ENCODE assay signal across 8 mouse cellular contexts in genomic region chr8:3392771-3393710, GRCm38 (mm10). TPM values are rescaled to one million over a fixed set of nuclear protein-coding genes. Genes with fewer than 3 reads are reported as not detected.
A peak's percentile ranks its signal among the peaks of the same experiment; 100 is the strongest.
DNase-seq lines count a peak whose midpoint lies in the region; ATAC-seq and TF ChIP-seq lines count a peak whose summit lies in the region.

Arhgef18 (plus strand) TSS chr8:3393006.

- under 1% methylated on average over 48 of the region's 48 CpGs for WGBS in forebrain, embryonic 15.5 days
- WGBS in liver, embryonic 13.5 days (ENCODE audit: insufficient replicate concordance) = 2% methylated on average over 47 of the region's 48 CpGs
- under 1% methylated on average over 48 of the region's 48 CpGs for WGBS in stomach, embryonic 14.5 days

- peaks cover 26 to 30% of the 10 kb centered on the region in 2 experiments for H3K4me1 ChIP-seq in ES-E14 (ENCODE audit: control insufficient read depth in 2 of 2, insufficient read depth in 2 of 2, low read length in 2 of 2, poor library complexity in 1 of 2)
- peaks cover 33% of the 10 kb centered on the region for H3K4me1 ChIP-seq in forebrain, embryonic 15.5 days
- peaks cover 51% of the 10 kb centered on the region for H3K4me1 ChIP-seq in liver, embryonic 13.5 days (replicated peaks)
- peaks cover 12% of the 10 kb centered on the region; the same call in 1 of the 2 replicates for H3K4me1 ChIP-seq in stomach, embryonic 14.5 days (ENCODE audit: control insufficient read depth, insufficient read depth, low read length)

- H3K4me2 ChIP-seq in forebrain, embryonic 15.5 days (replicated peaks) = peak within 1 kb of the TSS; percentile 87
- H3K4me2 ChIP-seq in liver, embryonic 13.5 days = peak within 1 kb of the TSS; percentile 89
- H3K4me2 ChIP-seq in stomach, embryonic 14.5 days (replicated peaks; ENCODE audit: low read depth, low read length) = peak within 1 kb of the TSS; percentile 87

- peak; percentile 82 for DNase-seq in ES-E14 (ENCODE audit: low read depth, low spot score)
- peak; percentile 87 to 92 for DNase-seq in cerebellum, adult 18-20 months
- peak; percentile 91 to 92 for DNase-seq in heart, postnatal 10 days
- peak; percentile 94 to 97 for DNase-seq in kidney, postnatal 36 days
- DNase-seq in liver, embryonic 13.5 days = peak; percentile 87
- peak; percentile 83 for DNase-seq in neural tube, embryonic 10.5 days (ENCODE audit: extremely low spot score, low spot score)

- H3K27ac ChIP-seq in ES-E14 (ENCODE audit: insufficient read depth, low read depth, low read length, poor library complexity, severe bottlenecking) = peak within 1 kb of the TSS; percentile 91
- peak within 1 kb of the TSS; percentile 31; the same call in 1 of the 2 replicates for H3K27ac ChIP-seq in forebrain, embryonic 15.5 days (replicated peaks)
- H3K27ac ChIP-seq in liver, embryonic 13.5 days = peak within 1 kb of the TSS; percentile 61; the same call in 1 of the 2 replicates
- H3K27ac ChIP-seq in stomach, embryonic 14.5 days (ENCODE audit: low read length) = no peak within 1 kb of the TSS

- in situ Hi-C loops in ES-E14 (cut with MboI; ENCODE audit: low sequenced_read_pairs in 2 of 2, unreplicated experiment in 2 of 2) = no loop called here

- peaks cover 6% of the 10 kb centered on the region; the same call in 1 of the 2 replicates for H3K36me3 ChIP-seq in ES-E14 (ENCODE audit: control insufficient read depth, insufficient read depth, low read length, poor library complexity, severe bottlenecking)
- H3K36me3 ChIP-seq in forebrain, embryonic 15.5 days = no peaks in the 10 kb centered on the region; the same call in 1 of the 2 replicates
- peaks cover 7% of the 10 kb centered on the region; the same call in 1 of the 2 replicates for H3K36me3 ChIP-seq in liver, embryonic 13.5 days
- no peaks in the 10 kb centered on the region for H3K36me3 ChIP-seq in stomach, embryonic 14.5 days (ENCODE audit: control insufficient read depth, insufficient read depth, low read length)

- no peaks in the 10 kb centered on the region for H3K27me3 ChIP-seq in forebrain, embryonic 15.5 days
- H3K27me3 ChIP-seq in liver, embryonic 13.5 days = no peaks in the 10 kb centered on the region
- H3K27me3 ChIP-seq in stomach, embryonic 14.5 days (ENCODE audit: control insufficient read depth, insufficient read depth, low read length) = no peaks in the 10 kb centered on the region

- H3K9me3 ChIP-seq in ES-E14 (ENCODE audit: control insufficient read depth, insufficient read depth, low read depth, low read length) = no peaks in the 10 kb centered on the region
- H3K9me3 ChIP-seq in forebrain, embryonic 15.5 days = no peaks in the 10 kb centered on the region
- no peaks in the 10 kb centered on the region for H3K9me3 ChIP-seq in liver, embryonic 13.5 days (replicated peaks)
- no peaks in the 10 kb centered on the region for H3K9me3 ChIP-seq in stomach, embryonic 14.5 days (ENCODE audit: control insufficient read depth, low read depth, low read length)

- intact Hi-C loops in heart, postnatal 10 days (cut with DNase I) = loop anchor here (2.0 kb wide), 1 partner anchor 36 kb away; no protein-coding TSS in a partner anchor

- peak within 1 kb of the TSS; percentile 76 for H3K9ac ChIP-seq in ES-E14 (ENCODE audit: insufficient read depth, low read depth, low read length, poor library complexity, severe bottlenecking)
- H3K9ac ChIP-seq in forebrain, embryonic 15.5 days (replicated peaks) = peak within 1 kb of the TSS; percentile 81
- H3K9ac ChIP-seq in liver, embryonic 13.5 days = peak within 1 kb of the TSS; percentile 85
- H3K9ac ChIP-seq in stomach, embryonic 14.5 days (replicated peaks; ENCODE audit: low read depth, low read length) = peak within 1 kb of the TSS; percentile 62

- H3K4me3 ChIP-seq in ES-E14 (ENCODE audit: insufficient read depth in 1 of 2, low read depth in 1 of 2, low read length in 2 of 2, poor library complexity in 1 of 2, severe bottlenecking in 1 of 2) = peak within 1 kb of the TSS; percentile 81 to 86
- peak within 1 kb of the TSS; percentile 87 for H3K4me3 ChIP-seq in forebrain, embryonic 15.5 days
- H3K4me3 ChIP-seq in liver, embryonic 13.5 days (replicated peaks) = peak within 1 kb of the TSS; percentile 80
- peak within 1 kb of the TSS; percentile 65 for H3K4me3 ChIP-seq in stomach, embryonic 14.5 days (ENCODE audit: low read depth, low read length)

- peak; percentile 99 for ATAC-seq in forebrain, embryonic 15.5 days (replicated peaks)
- ATAC-seq in liver, embryonic 13.5 days (ENCODE audit: low read depth) = peak; percentile 99
- peak; percentile 97 for ATAC-seq in stomach, embryonic 14.5 days (ENCODE audit: insufficient number of reproducible peaks, insufficient read depth, low FRiP score, low read depth)

TF ChIP-seq in ES-E14, 5 proteins besides CTCF, POLR2A, EP300 and RAD21:
- no peak for TF ChIP-seq CHD2 (IDR thresholded peaks at IDR 0.05; ENCODE audit: low read depth, low read length)
- no peak for TF ChIP-seq MAFK (IDR thresholded peaks at IDR 0.05; ENCODE audit: insufficient read depth, low read depth, low read length)
- TF ChIP-seq HCFC1 (IDR thresholded peaks at IDR 0.05; ENCODE audit: borderline replicate concordance, insufficient read depth, low read length) = no peak
- TF ChIP-seq ZC3H11A (IDR thresholded peaks at IDR 0.05; ENCODE audit: borderline replicate concordance, low read depth, low read length) = no peak
- no peak for TF ChIP-seq ZNF384 (IDR thresholded peaks at IDR 0.05; ENCODE audit: low read depth, low read length)

RNA-seq across cellular contexts. Expression of gene Arhgef18, which starts in this region (rescaled TPM):
- 34.7 and 40.9 TPM in 2 replicates for total RNA-seq in ES-E14 (2012; rRNA removed)
- polyA plus RNA-seq in forebrain, embryonic 15.5 days (2015; fragmentation: Nextera tagmentation; extraction: Ambion mirVana) = 11.5 and 12.7 TPM in 2 replicates
- 10 to 100 TPM; 19.6 to 22.7 TPM for total RNA-seq in heart, postnatal 10 days (2021)
- polyA plus RNA-seq in liver, embryonic 13.5 days (2015; fragmentation: Nextera tagmentation; extraction: Ambion mirVana) = 2.2 and 2.3 TPM in 2 replicates
- polyA plus RNA-seq in stomach, embryonic 14.5 days (2014; fragmentation: Nextera tagmentation; extraction: Ambion mirVana) = 9.6 and 13.2 TPM in 2 replicates
